Mouse (Mus musculus): Measurements from ENCODE around the gene Gucy1b1. TPM values are rescaled to one million over a fixed set of nuclear protein-coding genes. Genes with fewer than 3 reads are reported as not detected.

The Gucy1b1 gene
- polyA plus RNA-seq, 1 experiment = not detected

- H3K4me3 ChIP-seq (replicated peaks) = no peak overlapping the region
- no peaks in the 10 kb centered on the region for H3K27me3 ChIP-seq (ENCODE audit: control insufficient read depth)
- H3K9me3 ChIP-seq (ENCODE audit: control insufficient read depth, low read length) = no peaks in the 10 kb centered on the region
- TF ChIP-seq TAL1 (IDR thresholded peaks at IDR 0.05; ENCODE audit: low read length) (no peak), GATA1 (IDR thresholded peaks at IDR 0.05; ENCODE audit: low read length) (no peak)
- no peaks in the 10 kb centered on the region for H3K36me3 ChIP-seq (ENCODE audit: control insufficient read depth)
- no peaks in the 10 kb centered on the region for H3K4me1 ChIP-seq (ENCODE audit: control insufficient read depth)
Observed at GRCm38 (mm10) chr3:81983120-81983895, 91.2 kb downstream of the Gucy1b1 start.

Other genes starting within 250 kb of the Gucy1b1 start
- gene Ctso, start 142.1 kb downstream of the Gucy1b1 start, polyA plus RNA-seq (2012) = 0.14 and 0.47 TPM in 2 replicates
- not detected in 2 replicates for gene Tdo2, start 98.5 kb downstream of the Gucy1b1 start, polyA plus RNA-seq (2012)
- not detected in 2 replicates for gene Asic5, start 92.4 kb downstream of the Gucy1b1 start, polyA plus RNA-seq (2012)
- gene Gucy1a1, start 71.1 kb upstream of the Gucy1b1 start, polyA plus RNA-seq (2012) = 0.01 TPM in 1 of 2 replicates, not detected in the other

All from erythroblast, embryonic 14.5 days (primary cell).